11 mouse cellular contexts compared by ENCODE assay signal in genomic region chr7:49408625-49409024, GRCm38 (mm10).
"Had no signal": no experiment of that assay in that cellular context is flagged by ENCODE, and none has a peak within 500 bp of the region (broad histone marks: within the 10 kb centered on the region; RNA-seq: fewer than 3 reads in every experiment).

No protein-coding gene starts in this region.

- H3K4me3 ChIP-seq: limb, embryonic 12.5 days; liver, embryonic 13.5 days; lung, embryonic 15.5 days; midbrain, embryonic 12.5 days had no signal

- H3K4me2 ChIP-seq: limb, embryonic 12.5 days; liver, embryonic 13.5 days; lung, embryonic 15.5 days; midbrain, embryonic 12.5 days had no signal

- DNase-seq: kidney, adult 8-10 months; kidney, postnatal 25 days; layer of hippocampus, adult 9-11 months; liver; liver, embryonic 13.5 days; liver, postnatal 0 days; thymus, postnatal 4 days had no signal

- ATAC-seq: liver, postnatal 0 days had no signal

- H3K9me3 ChIP-seq: liver, embryonic 13.5 days; lung, embryonic 15.5 days; midbrain, embryonic 12.5 days had no signal

- H3K27ac ChIP-seq: limb, embryonic 12.5 days; liver, embryonic 13.5 days; lung, embryonic 15.5 days; midbrain, embryonic 12.5 days; stomach, postnatal 0 days had no signal

- H3K4me1 ChIP-seq: liver, embryonic 13.5 days; lung, embryonic 15.5 days had no signal

- H3K36me3 ChIP-seq: limb, embryonic 12.5 days; liver, embryonic 13.5 days; lung, embryonic 15.5 days had no signal

- H3K9ac ChIP-seq: limb, embryonic 12.5 days; liver, embryonic 13.5 days; liver, postnatal 0 days; lung, embryonic 15.5 days; midbrain, embryonic 12.5 days had no signal

- H3K27me3 ChIP-seq: limb, embryonic 12.5 days; liver, embryonic 13.5 days; lung, embryonic 15.5 days; midbrain, embryonic 12.5 days had no signal
